Mouse (Mus musculus) MEL (cell line): ENCODE results near the gene Cyb561d1.

ENCODE experiments used
- CHD2 ChIP-seq: IDR thresholded peaks from 2 replicates; pipeline ENCODE4 v1.6.1; 2011; ENCODE audit warnings: low read length, improper control_type of control experiment
- CTCF ChIP-seq, 3 experiments: IDR thresholded peaks in 2 of 3; conservative IDR thresholded peaks in 1 of 3; 2 replicates each; pipeline ENCODE4 v1.5.1; 2011 to 2012; ENCODE audit warnings: low read length in 3 of 3, low read depth in 2 of 3, mild to moderate bottlenecking in 2 of 3, improper control_type of control experiment in 1 of 3, inconsistent platforms in 1 of 3, mixed read lengths in 1 of 3, moderate library complexity in 1 of 3; ENCODE audit not compliant: control insufficient read depth in 1 of 3, insufficient read depth in 1 of 3, poor library complexity in 1 of 3, severe bottlenecking in 1 of 3
- ELF1 ChIP-seq: IDR thresholded peaks from 2 replicates; pipeline ENCODE4 v1.6.1; 2014; ENCODE audit warnings: low read depth, mild to moderate bottlenecking, inconsistent platforms, low read length, improper control_type of control experiment, moderate library complexity
- EP300 ChIP-seq, 2 experiments: IDR thresholded peaks; 2 replicates each; pipeline ENCODE4 v1.6.1; 2011; ENCODE audit warnings: improper control_type of control experiment in 2 of 2, low read length in 2 of 2, low read depth in 1 of 2, mild to moderate bottlenecking in 1 of 2
- POLR2A ChIP-seq, 2 experiments: IDR thresholded peaks; 2 replicates each; pipeline ENCODE4 v1.6.1; 2011 to 2012; ENCODE audit warnings: low read length in 2 of 2, mild to moderate bottlenecking in 2 of 2, control low read depth in 1 of 2, improper control_type of control experiment in 1 of 2, low read depth in 1 of 2, moderate library complexity in 1 of 2; ENCODE audit not compliant: control insufficient read depth in 1 of 2, insufficient read depth in 1 of 2, poor library complexity in 1 of 2
- USF1 ChIP-seq: IDR thresholded peaks from 2 replicates; pipeline ENCODE4 v1.6.1; 2014; ENCODE audit warnings: low read depth, mild to moderate bottlenecking, inconsistent platforms, low read length, improper control_type of control experiment, moderate library complexity
- ZKSCAN1 ChIP-seq: IDR thresholded peaks from 2 replicates; pipeline ENCODE4 v1.6.1; 2012; ENCODE audit warnings: low read depth, mild to moderate bottlenecking, inconsistent platforms, low read length, improper control_type of control experiment, moderate library complexity
- ZNF384 ChIP-seq: IDR thresholded peaks from 2 replicates; pipeline ENCODE4 v1.6.1; 2012; ENCODE audit warnings: low read depth, mild to moderate bottlenecking, inconsistent platforms, low read length, improper control_type of control experiment

- TF ChIP-seq ELF1 (no peak), ZNF384 (no peak), ZKSCAN1 (no peak), CTCF (IDR thresholded peaks at IDR 0.05 in 2 of 3, conservative IDR thresholded peaks at IDR 0.05 in 1 of 3; ENCODE audit: control insufficient read depth in 1 of 3, insufficient read depth in 1 of 3, low read depth in 2 of 3, low read length in 3 of 3, poor library complexity in 1 of 3, severe bottlenecking in 1 of 3) (no peak), CHD2 (no peak), EP300 (IDR thresholded peaks at IDR 0.05; ENCODE audit: low read depth in 1 of 2, low read length in 2 of 2) (no peak), POLR2A (IDR thresholded peaks at IDR 0.05; ENCODE audit: control insufficient read depth in 1 of 2, insufficient read depth in 1 of 2, low read depth in 1 of 2, low read length in 2 of 2, poor library complexity in 1 of 2) (no peak), USF1 (no peak)
Observed at GRCm38 (mm10) chr3:108211845-108212244, 10.8 kb upstream of the Cyb561d1 start.
